Mouse (Mus musculus) gastrocnemius, adult 18-20 months (tissue): Measurements from ENCODE around the gene Hoxb8. TPM values are rescaled to one million over a fixed set of nuclear protein-coding genes. Genes with fewer than 3 reads are reported as not detected.

Experiments used
- DNase-seq: peaks from one replicate; pipeline ENCODE4 v3.0.0; 2021; ENCODE audit warnings: low spot score
- total RNA-seq, 2 experiments: library from RNA; stranded (reverse); gene quantifications; 2 replicates each; pipeline ENCODE4 v1.2.3; 2021

Hoxb8 gene
- total RNA-seq, 2 experiments from 2014 or later = 0.09 TPM; not detected in 1

GRCm38 (mm10) chr11:96297968-96298635 is 16.4 kb downstream of the Hoxb8 start:
- no peak for DNase-seq

- DNase-seq = no peak
Observed at GRCm38 (mm10) chr11:96298895-96299667, 17.4 kb downstream of the Hoxb8 start.

- no peak for DNase-seq
Observed at GRCm38 (mm10) chr11:96299781-96300180, 18.1 kb downstream of the Hoxb8 start.

GRCm38 (mm10) chr11:96300354-96301063 is 18.8 kb downstream of the Hoxb8 start:
- no peak for DNase-seq

- DNase-seq = no peak
Observed at GRCm38 (mm10) chr11:96301064-96301431, 19.3 kb downstream of the Hoxb8 start.

GRCm38 (mm10) chr11:96301837-96302236 is 20.1 kb downstream of the Hoxb8 start:
- no peak for DNase-seq

GRCm38 (mm10) chr11:96302381-96303150 is 20.9 kb downstream of the Hoxb8 start:
- DNase-seq = no peak

GRCm38 (mm10) chr11:96303151-96304099 is 21.7 kb downstream of the Hoxb8 start, which contains the start of gene Hoxb5:
TSS of gene Hoxb5 (plus strand) at chr11:96303336.
- DNase-seq = peak; percentile 43

- DNase-seq = no peak
Observed at GRCm38 (mm10) chr11:96304381-96305195, 22.9 kb downstream of the Hoxb8 start.

- DNase-seq = no peak
Observed at GRCm38 (mm10) chr11:96305505-96306182, 23.9 kb downstream of the Hoxb8 start.

- DNase-seq = no peak
Observed at GRCm38 (mm10) chr11:96306183-96306907, 24.6 kb downstream of the Hoxb8 start.

- DNase-seq = no peak
Observed at GRCm38 (mm10) chr11:96306908-96307269, 25.2 kb downstream of the Hoxb8 start.

- DNase-seq = no peak
Observed at GRCm38 (mm10) chr11:96308763-96309162, 27.1 kb downstream of the Hoxb8 start.

GRCm38 (mm10) chr11:96309288-96309687 is 27.6 kb downstream of the Hoxb8 start:
- no peak for DNase-seq

- DNase-seq = no peak
Observed at GRCm38 (mm10) chr11:96310183-96310938, 28.7 kb downstream of the Hoxb8 start.

GRCm38 (mm10) chr11:96311097-96311496 is 29.4 kb downstream of the Hoxb8 start:
- DNase-seq = no peak
